Mouse (Mus musculus): ENCODE data around the gene Nemp1. TPM values are rescaled to one million over a fixed set of nuclear protein-coding genes. Genes with fewer than 3 reads are reported as not detected.

Gene Nemp1
- total RNA-seq, 2 experiments from 2014 or later = 3.6 to 3.9 TPM

DNA sequence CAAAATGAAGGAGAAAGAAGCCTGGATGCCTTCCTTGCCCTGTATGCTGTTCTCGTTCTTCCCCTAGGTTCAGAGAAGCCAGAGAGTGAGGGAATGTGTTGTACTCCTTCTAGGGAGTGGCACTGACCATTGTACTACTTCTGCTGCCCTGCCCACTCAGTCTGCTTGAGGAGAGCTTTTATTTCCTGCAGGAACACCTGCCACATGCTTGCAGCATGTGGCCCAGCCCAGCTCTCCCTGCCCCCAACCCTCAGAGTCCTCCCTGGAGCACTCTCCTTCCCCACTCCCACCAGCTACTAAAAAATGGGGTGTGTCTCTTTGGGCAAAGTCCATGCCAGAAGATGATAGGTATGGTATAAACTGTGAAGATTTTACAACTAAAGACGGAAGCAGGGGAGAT is 37.6 kb downstream of the Nemp1 start:
- intact Hi-C loops (cut with DNase I) = no loop called here

DNA sequence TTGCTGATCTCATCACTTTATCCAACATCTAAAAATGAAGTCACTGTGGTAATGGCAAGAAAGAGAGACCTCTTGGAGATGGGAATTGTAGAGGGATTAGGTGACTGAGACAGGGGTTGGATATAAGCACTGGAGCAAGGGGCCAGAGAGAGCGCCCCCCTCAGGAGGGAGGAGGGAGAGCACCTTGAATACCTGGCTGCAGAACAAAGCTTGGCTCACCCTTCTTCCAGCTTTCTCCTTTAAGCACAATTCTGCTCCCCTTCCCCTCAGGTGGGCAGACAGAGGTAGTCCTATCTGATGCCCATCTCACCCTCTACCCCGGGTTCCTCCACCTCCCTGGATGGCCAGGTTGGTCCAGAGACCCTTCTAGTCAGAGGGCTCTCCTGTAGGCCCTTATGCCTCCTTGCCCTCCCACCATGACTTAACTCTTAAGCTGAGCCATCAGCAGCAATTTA is 38.1 kb downstream of the Nemp1 start, which contains the start of gene Myo1a:
Gene Myo1a, plus strand, starts transcription at position 405 of the 455 bp plus-strand sequence.
- no peak for DNase-seq (ENCODE audit: low spot score in 2 of 2)
- intact Hi-C loops (cut with DNase I) = no loop called here

More for the DNA sequence above, 37.6 kb downstream of the Nemp1 start:
- DNase-seq (ENCODE audit: low spot score in 2 of 2) = no peak

GRCm38 (mm10) chr10:127705783-127706182 is 39.1 kb downstream of the Nemp1 start:
- no peak for DNase-seq (ENCODE audit: low spot score in 2 of 2)
- intact Hi-C loops (cut with DNase I) = no loop called here

GRCm38 (mm10) chr10:127707721-127708120 is 41.0 kb downstream of the Nemp1 start:
- no peak for DNase-seq (ENCODE audit: low spot score in 2 of 2)
- intact Hi-C loops (cut with DNase I) = no loop called here

GRCm38 (mm10) chr10:127708850-127709370 is 42.2 kb downstream of the Nemp1 start:
- intact Hi-C loops (cut with DNase I) = no loop called here
- DNase-seq (ENCODE audit: low spot score in 2 of 2) = no peak

- no peak for DNase-seq (ENCODE audit: low spot score in 2 of 2)
- intact Hi-C loops (cut with DNase I) = no loop called here
These were observed 43.6 kb downstream of the Nemp1 start for GRCm38 (mm10) chr10:127710331-127710730.

DNA sequence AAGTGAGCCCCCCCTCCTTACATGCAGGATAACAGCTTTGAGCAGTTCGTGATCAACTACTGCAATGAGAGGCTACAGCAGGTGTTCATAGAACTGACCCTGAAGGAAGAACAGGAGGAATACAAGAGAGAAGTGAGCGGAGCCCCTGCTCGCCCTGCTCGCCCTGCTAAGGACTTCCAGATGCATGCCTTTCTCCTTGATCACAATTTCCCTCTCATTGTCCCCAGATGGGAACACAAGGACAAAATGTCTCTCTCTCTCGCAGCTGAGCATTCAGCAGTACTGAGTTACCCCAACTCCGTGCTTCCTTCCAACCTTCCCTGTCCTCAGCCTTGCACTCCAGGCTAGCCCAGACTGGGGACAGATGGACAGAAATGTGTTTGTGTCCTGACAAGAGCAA is 46.0 kb downstream of the Nemp1 start:
- intact Hi-C loops (cut with DNase I) = no loop called here
- DNase-seq (ENCODE audit: low spot score in 2 of 2) = no peak

- intact Hi-C loops (cut with DNase I) = no loop called here
- DNase-seq (ENCODE audit: low spot score in 2 of 2) = peak in 1 of 2 experiments; percentile 35
These were observed 55.1 kb downstream of the Nemp1 start for GRCm38 (mm10) chr10:127721671-127722418.

- DNase-seq (ENCODE audit: low spot score in 2 of 2) = no peak
- intact Hi-C loops (cut with DNase I) = no loop called here
These were observed 57.5 kb downstream of the Nemp1 start, which contains the start of gene Tac2 for GRCm38 (mm10) chr10:127724178-127724577. Gene Tac2 (plus strand): TSS chr10:127724478.

- no peak for DNase-seq (ENCODE audit: low spot score in 2 of 2)
- intact Hi-C loops (cut with DNase I) = no loop called here
These were observed 58.4 kb downstream of the Nemp1 start for GRCm38 (mm10) chr10:127725136-127725535.

GRCm38 (mm10) chr10:127728437-127728836 is 61.7 kb downstream of the Nemp1 start:
- intact Hi-C loops (cut with DNase I) = no loop called here
- peak in 1 of 2 experiments; percentile 46 for DNase-seq (ENCODE audit: low spot score in 2 of 2)

- intact Hi-C loops (cut with DNase I) = loop anchor here (5.0 kb wide), 1 partner anchor 88 kb away; the partner anchor contains the start of gene Stat6
- DNase-seq (ENCODE audit: low spot score in 2 of 2) = peak in 1 of 2 experiments; percentile 64
These were observed 63.7 kb downstream of the Nemp1 start for GRCm38 (mm10) chr10:127730285-127730932.

DNA sequence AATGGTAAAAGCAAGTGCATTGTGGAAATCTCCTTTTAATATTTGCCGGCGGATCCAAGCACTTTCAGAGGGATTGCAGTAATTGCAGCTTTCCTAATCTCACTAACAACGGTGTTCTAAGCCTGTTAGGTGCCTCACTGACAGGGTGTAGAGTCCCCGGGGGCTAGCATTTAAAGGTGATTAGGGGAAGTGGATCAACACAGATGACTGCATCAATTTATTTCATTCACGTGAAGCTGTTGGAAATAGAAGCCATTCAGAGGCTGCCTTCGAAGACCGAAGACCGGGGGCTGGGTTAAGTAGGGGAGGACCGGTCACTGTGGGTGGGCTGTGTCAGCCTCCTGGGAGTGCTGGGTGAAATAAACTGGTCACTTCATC is 64.2 kb downstream of the Nemp1 start:
- intact Hi-C loops (cut with DNase I) = loop anchor here (5.0 kb wide), 1 partner anchor 89 kb away; the partner anchor contains the start of gene Stat6
- DNase-seq (ENCODE audit: low spot score in 2 of 2) = no peak

DNA sequence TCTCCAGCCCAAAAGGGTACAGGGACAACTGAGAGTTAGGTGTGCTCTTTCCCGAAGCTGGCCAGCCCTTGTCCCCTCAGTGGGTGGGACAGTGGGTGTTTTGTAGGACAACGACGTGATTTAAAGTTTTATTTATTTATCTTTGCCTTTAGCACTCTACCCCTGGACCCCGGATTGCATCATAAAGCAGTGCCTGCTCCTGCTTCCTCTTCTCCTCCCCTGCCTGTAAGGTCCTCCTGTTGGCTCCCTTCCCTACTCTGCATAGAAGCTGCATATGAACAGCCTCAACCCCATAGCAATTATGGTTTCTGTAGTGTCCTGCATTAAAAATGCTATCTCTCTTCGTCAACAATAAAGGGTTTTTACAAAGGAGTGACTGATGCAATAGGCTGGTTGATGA is 64.7 kb downstream of the Nemp1 start:
- intact Hi-C loops (cut with DNase I) = loop anchor here (5.0 kb wide), 1 partner anchor 89 kb away; the partner anchor contains the start of gene Stat6
- DNase-seq (ENCODE audit: low spot score in 2 of 2) = no peak

DNA sequence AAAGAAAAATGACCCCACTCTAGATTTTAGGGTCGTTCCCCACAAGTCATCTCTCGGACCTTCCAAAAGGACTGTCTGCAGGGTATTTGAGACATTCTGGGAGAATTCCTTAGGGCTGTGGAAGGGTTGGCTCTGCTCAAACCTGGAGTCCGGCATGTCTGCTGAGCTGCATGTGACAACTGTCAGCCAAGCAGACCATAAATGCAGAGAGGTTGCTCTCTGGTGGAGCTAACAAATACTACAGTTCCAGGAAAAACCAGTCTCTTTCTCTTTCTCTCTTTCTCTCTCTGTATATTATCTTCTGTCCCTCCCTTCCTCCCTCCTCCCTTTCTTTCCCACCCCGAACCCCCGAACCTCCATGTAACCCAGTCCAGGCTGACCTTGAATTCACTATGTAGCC is 67.7 kb downstream of the Nemp1 start:
- peak in 1 of 2 experiments; percentile 38 for DNase-seq (ENCODE audit: low spot score in 2 of 2)
- intact Hi-C loops (cut with DNase I) = loop anchor here (1.0 to 5.0 kb wide), 2 partner anchors 40 to 92 kb away; partner anchors contain the start of gene Stat6

DNA sequence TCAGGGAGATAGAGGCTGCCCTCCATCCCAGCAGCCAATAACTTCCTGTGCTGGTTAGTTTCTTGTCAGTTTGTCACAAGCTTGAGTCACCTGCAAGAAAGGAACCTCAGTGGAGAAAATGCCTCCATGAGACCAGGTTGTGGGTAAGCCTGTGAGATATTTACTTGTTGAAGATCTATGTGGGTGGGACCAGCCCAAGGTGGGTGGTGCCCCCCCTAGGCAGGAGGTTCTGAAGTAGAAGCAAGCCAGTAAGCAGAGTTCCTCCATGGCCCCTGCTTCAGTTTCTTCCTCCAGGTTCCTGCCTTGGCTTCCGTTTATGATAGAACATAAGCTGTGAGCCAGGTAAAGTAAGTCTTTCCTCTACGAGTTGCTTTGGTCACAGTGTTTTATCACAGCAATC is 69.6 kb downstream of the Nemp1 start:
- DNase-seq (ENCODE audit: low spot score in 2 of 2) = no peak
- intact Hi-C loops (cut with DNase I) = no loop called here

DNA sequence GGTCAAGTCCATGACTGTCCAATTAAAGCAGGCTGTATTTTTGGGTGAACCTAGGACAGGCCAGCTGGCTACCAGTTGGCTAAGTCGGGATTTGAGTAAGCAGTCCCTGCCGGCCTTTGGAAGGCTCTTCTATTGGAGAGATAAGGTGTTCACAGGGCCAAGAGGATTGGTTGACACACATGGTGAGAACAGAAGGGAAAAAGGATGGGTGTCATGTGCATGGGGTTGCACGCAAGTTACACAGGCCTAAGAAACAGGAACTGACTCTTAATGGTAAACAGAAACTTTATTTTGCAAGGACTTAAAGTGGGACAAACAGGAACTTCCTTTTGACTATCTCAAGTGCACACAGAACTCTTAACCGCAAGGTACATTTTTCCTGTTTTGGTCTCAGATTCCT is 70.2 kb downstream of the Nemp1 start:
- intact Hi-C loops (cut with DNase I) = no loop called here
- no peak for DNase-seq (ENCODE audit: low spot score in 2 of 2)

DNA sequence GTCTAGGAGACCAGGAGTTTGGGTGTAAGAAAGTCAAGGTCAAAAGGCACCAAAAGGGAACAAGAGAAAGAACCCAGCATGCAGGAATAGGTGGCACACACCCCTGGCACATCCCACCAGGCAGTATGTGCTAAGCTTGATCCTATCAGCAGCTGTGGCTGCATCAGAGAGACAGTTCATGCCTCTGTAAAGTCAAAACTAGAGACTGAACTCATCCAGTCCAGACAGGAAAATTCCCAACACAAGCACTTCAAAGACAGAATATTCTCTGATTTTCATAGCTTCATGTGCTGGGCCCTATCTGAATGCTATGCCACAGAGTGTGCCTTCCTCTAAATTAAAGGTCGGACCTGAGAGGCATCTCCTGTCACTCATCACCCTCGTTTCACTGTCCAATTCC is 70.9 kb downstream of the Nemp1 start:
- no peak for DNase-seq (ENCODE audit: low spot score in 2 of 2)
- intact Hi-C loops (cut with DNase I) = no loop called here

DNA sequence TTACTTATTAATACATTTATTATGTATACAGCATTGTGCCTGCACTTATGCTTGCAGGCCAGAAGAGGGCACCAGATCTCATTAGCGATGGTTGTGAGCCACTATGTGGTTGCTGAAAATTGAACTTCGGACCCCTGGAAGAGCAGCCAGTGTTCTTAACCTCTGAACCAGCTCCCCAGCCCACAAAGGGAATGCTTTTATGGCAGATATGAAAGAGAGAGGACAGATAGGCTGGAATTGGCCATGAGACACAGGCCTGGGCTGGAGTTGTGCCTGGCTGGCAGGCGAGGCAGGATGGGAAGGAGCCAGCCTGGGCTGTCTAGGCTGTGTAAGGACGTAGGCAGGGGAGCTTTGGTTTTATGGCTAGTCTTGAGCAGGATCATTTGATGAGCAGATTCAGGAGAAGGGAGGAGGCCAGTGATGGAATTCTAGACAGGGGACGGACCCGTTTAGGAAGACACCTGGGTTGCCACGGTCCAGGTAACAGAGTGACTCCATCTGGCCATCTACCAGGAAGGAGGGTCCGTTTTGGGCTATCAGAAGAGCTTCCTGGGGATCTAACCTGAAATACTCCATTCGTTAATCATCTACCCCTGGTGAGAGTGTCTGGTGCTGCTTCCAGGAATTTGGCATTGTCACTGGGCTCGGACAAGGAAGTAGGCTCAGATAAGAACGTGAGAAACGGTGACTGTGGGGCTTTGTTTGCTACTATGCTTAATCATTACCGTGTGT is 71.6 kb downstream of the Nemp1 start:
- intact Hi-C loops (cut with DNase I) = loop anchor here (2.0 kb wide), 2 partner anchors 60 to 198 kb away; no protein-coding TSS in a partner anchor
- no peak for DNase-seq (ENCODE audit: low spot score in 2 of 2)

Data from left cerebral cortex, postnatal 25 days (tissue).